Mouse (Mus musculus) midbrain, postnatal 0 days (tissue): Measurements from ENCODE around the gene Kbtbd13. TPM values are rescaled to one million over a fixed set of nuclear protein-coding genes. Genes with fewer than 3 reads are reported as not detected.
"Not testable (repeated sequence)": the region's sequence is repeated elsewhere in the genome, so short reads cannot be mapped to it uniquely, and the experiment has no call there.

Experiments
- ATAC-seq: fragments of 200-750 bp; cut with Nextera tagmentation; 2 replicates; pipeline ENCODE4 v1.8.0; 2017; ENCODE audit warnings: moderate number of reproducible peaks, mild to moderate bottlenecking, moderate TSS enrichment, moderate library complexity; ENCODE audit not compliant: low FRiP score
- DNase-seq: peaks from one replicate; pipeline ENCODE4 v3.0.0-alpha.2; 2015; ENCODE audit warnings: low spot score
- H3K27ac ChIP-seq: fragments of 300-500 bp; sonication (generic); 2 replicates; pipeline ENCODE4 v1.5.1; 2014; ENCODE audit warnings: low read depth, mild to moderate bottlenecking, low read length, mixed read lengths
- H3K27me3 ChIP-seq: fragments of 300-500 bp; sonication (generic); 2 replicates; pipeline ENCODE4 v1.6.1; 2014; ENCODE audit warnings: low read length, control low read depth, mixed read lengths; ENCODE audit not compliant: insufficient read depth
- H3K36me3 ChIP-seq: fragments of 300-500 bp; sonication (generic); 2 replicates; pipeline ENCODE4 v1.6.1; 2014; ENCODE audit warnings: low read length, control low read depth, mixed read lengths; ENCODE audit not compliant: insufficient read depth
- H3K4me1 ChIP-seq: fragments of 300-500 bp; sonication (generic); 2 replicates; pipeline ENCODE4 v1.6.1; 2014; ENCODE audit warnings: mild to moderate bottlenecking, control low read depth, antibody characterized with exemption, low read length, mixed read lengths; ENCODE audit not compliant: insufficient read depth
- H3K4me2 ChIP-seq: fragments of 300-500 bp; sonication (generic); 2 replicates; pipeline ENCODE4 v1.6.1; 2014; ENCODE audit warnings: low read depth, mild to moderate bottlenecking, low read length, mixed read lengths; ENCODE audit not compliant: poor library complexity, severe bottlenecking
- H3K4me3 ChIP-seq: fragments of 300-500 bp; sonication (generic); 2 replicates; pipeline ENCODE4 v1.5.1; 2014; ENCODE audit warnings: low read depth, mild to moderate bottlenecking, low read length, moderate library complexity
- H3K9ac ChIP-seq: fragments of 300-500 bp; sonication (generic); replicated peaks from 2 replicates; pipeline ENCODE4 v1.6.1; 2014; ENCODE audit warnings: mild to moderate bottlenecking, low read length, moderate library complexity, mixed read lengths; ENCODE audit not compliant: poor library complexity, severe bottlenecking
- H3K9me3 ChIP-seq: fragments of 300-500 bp; sonication (generic); 2 replicates; pipeline ENCODE4 v1.6.1; 2016; ENCODE audit warnings: low read length, control low read depth
- CTCF ChIP-seq: IDR thresholded peaks from 2 replicates; pipeline ENCODE4 v1.5.1; 2016; ENCODE audit warnings: antibody characterized with exemption, mild to moderate bottlenecking
- WGBS: fragments of 180-500 bp; shearing (Covaris S2); extraction: QIAGEN DNeasy Blood & Tissue Kit; methylation state at CpG from one replicate; pipeline ENCODE4 v1.1.7; 2014; 5-methylcytosine and 5-hydroxymethylcytosine counted together
- polyA plus RNA-seq: library from polyadenylated mRNA; unstranded; fragments of >200 nt; fragmentation: Nextera tagmentation; extraction: Ambion mirVana; gene quantifications from 2 replicates; pipeline ENCODE4 v1.2.1, GENCODE M21; 2015
- total RNA-seq: library from RNA; depleted of rRNA; stranded (reverse); fragments of >200 nt; gene quantifications from 2 replicates; pipeline ENCODE4 v1.2.3, GENCODE M21; 2014

Gene Kbtbd13
- total and polyA plus RNA-seq, 2 experiments from 2014 or later: 0.74 to 1.0 TPM

- DNase-seq: no peak
- WGBS: 52% methylated on average over 8 of the region's 8 CpGs
- no peaks in the 10 kb centered on the region for H3K36me3 ChIP-seq
- peak overlapping the region; percentile 99 for H3K4me3 ChIP-seq
- no peak for TF ChIP-seq CTCF
- no peaks in the 10 kb centered on the region for H3K27me3 ChIP-seq
- ATAC-seq: no peak
- H3K9me3 ChIP-seq: no peaks in the 10 kb centered on the region
- H3K9ac ChIP-seq: peak overlapping the region; percentile 94
- H3K4me2 ChIP-seq: peak overlapping the region; percentile 91
- H3K27ac ChIP-seq: no peak overlapping the region
- peaks cover 9% of the 10 kb centered on the region for H3K4me1 ChIP-seq
Observed at GRCm38 (mm10) chr9:65347112-65347850, 44.2 kb downstream of the Kbtbd13 start.

GRCm38 (mm10) chr9:65346476-65347111, 44.9 kb downstream of the Kbtbd13 start:
- H3K4me2 ChIP-seq: peak overlapping the region; percentile 91
- TF ChIP-seq CTCF: no peak; the same call in 1 of the 2 replicates
- H3K27me3 ChIP-seq: no peaks in the 10 kb centered on the region
- no peaks in the 10 kb centered on the region for H3K9me3 ChIP-seq
- H3K27ac ChIP-seq: peak overlapping the region; percentile 97
- peak; percentile 10 for DNase-seq
- H3K4me3 ChIP-seq: peak overlapping the region; percentile 99
- H3K9ac ChIP-seq: peak overlapping the region; percentile 94
- under 1% methylated on average over 64 of the region's 77 CpGs for WGBS
- peak; percentile 77 for ATAC-seq
- H3K36me3 ChIP-seq: no peaks in the 10 kb centered on the region
- H3K4me1 ChIP-seq: peaks cover 9% of the 10 kb centered on the region

GRCm38 (mm10) chr9:65345854-65346475, 45.5 kb downstream of the Kbtbd13 start, which contains the start of gene Pdcd7:
Pdcd7 (plus strand) TSS chr9:65346104.
- Histone ChIP-seq H3K4me2 (peak within 1 kb of the TSS; percentile 91), H3K9ac (peak within 1 kb of the TSS; percentile 94), H3K27ac (peak within 1 kb of the TSS; percentile 97), H3K36me3 (no peaks in the 10 kb centered on the region), H3K27me3 (no peaks in the 10 kb centered on the region), H3K4me3 (peak within 1 kb of the TSS; percentile 99), H3K4me1 (peaks cover 9% of the 10 kb centered on the region), H3K9me3 (no peaks in the 10 kb centered on the region)
- 2% methylated on average over 54 of the region's 59 CpGs for WGBS
- peak; percentile 99 for DNase-seq
- TF ChIP-seq CTCF: no peak
- peak; percentile 95 for ATAC-seq

GRCm38 (mm10) chr9:65345439-65345838, 46.0 kb downstream of the Kbtbd13 start:
- Histone ChIP-seq H3K27ac (peak overlapping the region; percentile 97), H3K4me3 (peak overlapping the region; percentile 99), H3K4me2 (peak overlapping the region; percentile 91), H3K9ac (0 out of 2 replicates have a peak overlapping the region, but pooled peaks have one; percentile 94)
- not testable (repeated sequence) for H3K4me1 ChIP-seq, H3K36me3 ChIP-seq, H3K9me3 ChIP-seq, ATAC-seq, H3K27me3 ChIP-seq
- TF ChIP-seq CTCF: peak; percentile 43
- DNase-seq: peak; percentile 28
- WGBS: 57% methylated on average over 11 of the region's 11 CpGs

GRCm38 (mm10) chr9:65340414-65340813, 51.0 kb downstream of the Kbtbd13 start:
- H3K9me3 ChIP-seq: no peaks in the 10 kb centered on the region
- no peak overlapping the region for H3K9ac ChIP-seq
- H3K27ac ChIP-seq: no peak overlapping the region
- 0 out of 2 replicates have a peak, but pooled peaks cover 5% of the 10 kb centered on the region for H3K27me3 ChIP-seq
- no peak for DNase-seq
- 90% methylated on average over 2 of the region's 2 CpGs for WGBS
- TF ChIP-seq CTCF: no peak
- H3K4me1 ChIP-seq: no peaks in the 10 kb centered on the region
- no peak overlapping the region for H3K4me3 ChIP-seq
- no peaks in the 10 kb centered on the region for H3K36me3 ChIP-seq
- ATAC-seq: no peak
- no peak overlapping the region for H3K4me2 ChIP-seq
